Mouse (Mus musculus) NIH3T3 (cell line): ENCODE data around the gene Olfr522.

Source experiments
- DNase-seq: peaks from one replicate; pipeline ENCODE4 v3.0.0-alpha.2; 2012; ENCODE audit warnings: low read depth

Olfr522 gene

GRCm38 (mm10) chr7:140115583-140116328 is 48.8 kb downstream of the Olfr522 start, which contains the start of gene Paox:
Paox (plus strand) TSS chr7:140115799.
- peak; percentile 89 for DNase-seq

GRCm38 (mm10) chr7:140111943-140112342 is 52.6 kb downstream of the Olfr522 start:
- DNase-seq, result peak; percentile 19
